Mouse (Mus musculus): ENCODE data around the gene Prtn3.

DNA sequence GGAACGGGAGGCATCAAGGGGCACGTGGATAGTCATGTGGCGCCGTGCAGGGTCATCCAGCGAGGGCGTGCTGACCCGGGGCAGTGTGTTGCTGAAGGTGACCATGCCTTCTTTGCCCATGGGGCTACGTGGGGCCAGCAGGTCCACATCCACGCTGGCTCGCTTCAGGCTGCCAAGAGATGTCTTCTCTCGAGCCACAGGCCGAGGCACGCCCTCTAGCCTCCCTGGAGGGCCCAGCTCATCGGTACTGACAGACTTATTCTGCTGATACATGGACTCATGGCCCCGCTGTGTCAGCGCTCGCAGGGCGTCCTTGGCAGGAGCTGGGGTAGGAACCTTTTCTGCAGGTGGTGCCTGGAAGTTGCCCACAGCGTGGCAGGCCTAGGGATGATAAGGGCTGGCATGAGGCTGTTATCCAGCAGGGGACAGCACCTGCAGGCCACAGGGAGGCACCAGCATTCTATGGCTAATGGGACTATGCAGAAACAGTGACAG, 8.4 kb upstream of the Prtn3 start:
- TF ChIP-seq POLR2A (IDR thresholded peaks at IDR 0.05; ENCODE audit: low read depth, low read length) (no peak), CTCF (conservative IDR thresholded peaks at IDR 0.05 in 1 of 2, IDR thresholded peaks at IDR 0.05 in 1 of 2; ENCODE audit: low read depth in 2 of 2, low read length in 2 of 2) (peak in 1 of 2 experiments; percentile 58; a peak in 2 of 4 replicates), ZMIZ1 (IDR thresholded peaks at IDR 0.05; ENCODE audit: low read depth, low read length) (no peak), TBP (conservative IDR thresholded peaks at IDR 0.05; ENCODE audit: low read depth, low read length) (no peak), HCFC1 (IDR thresholded peaks at IDR 0.05; ENCODE audit: low read depth, low read length) (no peak), POLR2AphosphoS2 (IDR thresholded peaks at IDR 0.05; ENCODE audit: low read depth, low read length) (no peak), MAZ (IDR thresholded peaks at IDR 0.05; ENCODE audit: low read depth, low read length) (no peak), IRF4 (IDR thresholded peaks at IDR 0.05; ENCODE audit: low read depth, low read length) (no peak), ZC3H11A (IDR thresholded peaks at IDR 0.05; ENCODE audit: low read depth, low read length) (no peak)
